ENCODE assay signal across 8 mouse cellular contexts in the genomic region with DNA sequence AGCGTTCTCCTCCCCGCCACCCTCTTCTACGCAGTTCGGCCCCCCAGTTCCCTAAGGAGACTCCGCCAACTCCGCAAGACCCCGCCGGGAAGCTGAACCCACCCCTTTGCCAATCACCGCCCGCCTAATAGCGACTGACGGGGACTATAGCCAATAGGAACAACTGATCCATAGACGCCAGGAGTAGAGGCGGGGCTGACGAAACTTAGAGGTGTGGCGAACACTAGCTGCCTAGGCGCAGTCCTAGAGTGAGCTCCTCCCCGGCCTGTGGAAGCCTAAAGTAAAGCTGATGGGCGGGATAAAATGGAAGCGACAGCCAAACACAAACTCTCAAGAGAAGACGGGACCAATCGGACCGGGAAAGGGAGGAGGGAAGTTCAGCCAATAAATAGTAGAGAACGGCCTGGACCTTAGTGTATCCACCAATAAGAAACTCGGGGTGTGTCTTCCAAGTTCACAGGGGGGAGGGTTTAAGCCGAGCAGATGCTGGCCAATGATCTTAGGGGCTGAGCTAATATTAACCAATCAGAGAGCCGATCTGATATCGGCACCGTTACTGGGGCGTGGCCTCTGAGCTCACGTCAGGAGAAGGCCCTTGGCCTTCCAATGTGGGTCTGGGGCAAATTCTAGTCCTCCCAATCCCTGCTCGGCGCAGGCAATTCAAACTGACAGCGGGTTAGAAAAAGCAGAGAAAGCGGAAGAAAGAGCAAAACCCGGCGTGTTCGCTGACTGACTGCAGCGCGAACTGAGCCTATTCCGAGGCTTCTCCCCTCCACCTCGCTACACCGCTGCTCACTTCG. TPM values are rescaled to one million over a fixed set of nuclear protein-coding genes. Genes with fewer than 3 reads are reported as not detected.
A peak's percentile ranks its signal among the peaks of the same experiment; 100 is the strongest.
DNase-seq lines count a peak whose midpoint lies in the region; ATAC-seq and TF ChIP-seq lines count a peak whose summit lies in the region.

A gene (minus strand): TSS at position 72 of the 800 bp plus-strand sequence.
A gene (plus strand): TSS at position 623 of the 800 bp plus-strand sequence.

- peak; percentile 96 for ATAC-seq in kidney, embryonic 14.5 days (ENCODE audit: low FRiP score, low TSS enrichment)
- ATAC-seq in limb, embryonic 15.5 days (ENCODE audit: insufficient number of reproducible peaks, low FRiP score, low TSS enrichment, low read depth): peak; percentile 98

- H3K36me3 ChIP-seq in kidney, embryonic 14.5 days (ENCODE audit: control insufficient read depth, insufficient read depth, low read length): no peaks in the 10 kb centered on the region
- no peaks in the 10 kb centered on the region for H3K36me3 ChIP-seq in limb, embryonic 15.5 days

- H3K4me2 ChIP-seq in kidney, embryonic 14.5 days (replicated peaks; ENCODE audit: low read depth, low read length): peak within 1 kb of the TSS; percentile 91
- H3K4me2 ChIP-seq in limb, embryonic 15.5 days: peak within 1 kb of the TSS; percentile 96

- peaks cover 27% of the 10 kb centered on the region for H3K4me1 ChIP-seq in bone marrow macrophage, adult 2 months (ENCODE audit: control insufficient read depth, insufficient read depth, low read length)
- peaks cover 8% of the 10 kb centered on the region for H3K4me1 ChIP-seq in embryonic fibroblast, embryonic 13.5 days (ENCODE audit: control insufficient read depth, insufficient read depth, low read length)
- H3K4me1 ChIP-seq in kidney, embryonic 14.5 days (ENCODE audit: control insufficient read depth, insufficient read depth, low read length): peaks cover 41% of the 10 kb centered on the region
- peaks cover 31% of the 10 kb centered on the region for H3K4me1 ChIP-seq in limb, embryonic 15.5 days

- H3K27ac ChIP-seq in bone marrow macrophage, adult 2 months (ENCODE audit: insufficient read depth, low read depth, low read length): peak within 1 kb of the TSS; percentile 92
- H3K27ac ChIP-seq in embryonic fibroblast, embryonic 13.5 days (ENCODE audit: insufficient read depth, low read length): peak within 1 kb of the TSS; percentile 82
- H3K27ac ChIP-seq in kidney, embryonic 14.5 days (ENCODE audit: low read depth, low read length): peak within 1 kb of the TSS; percentile 95
- peak within 1 kb of the TSS; percentile 98 for H3K27ac ChIP-seq in limb, embryonic 15.5 days

- H3K27me3 ChIP-seq in kidney, embryonic 14.5 days (ENCODE audit: control insufficient read depth, insufficient read depth, low read length): no peaks in the 10 kb centered on the region
- no peaks in the 10 kb centered on the region for H3K27me3 ChIP-seq in limb, embryonic 15.5 days

- peak; percentile 100 for DNase-seq in A20 (ENCODE audit: low read depth, low spot score)
- peak; percentile 99 to 100 for DNase-seq in heart, adult 9 months (ENCODE audit: low spot score in 2 of 2)
- peak; percentile 94 to 98 for DNase-seq in monocyte, adult 2 months (ENCODE audit: low read depth in 1 of 2, low spot score in 2 of 2)
- peak; percentile 98 to 99 for DNase-seq in spleen, postnatal 36 days (ENCODE audit: low spot score in 2 of 2)

- 0 out of 2 replicates have a peak, but pooled peaks have one; percentile 54 for TF ChIP-seq POLR2A in bone marrow macrophage, adult 2 months (IDR thresholded peaks at IDR 0.05; ENCODE audit: borderline replicate concordance, low read depth, low read length)
- TF ChIP-seq POLR2A in embryonic fibroblast, embryonic 13.5 days (IDR thresholded peaks at IDR 0.05; ENCODE audit: low read depth, low read length): peak; percentile 96

- H3K9me3 ChIP-seq in kidney, embryonic 14.5 days (ENCODE audit: control insufficient read depth, low read length): no peaks in the 10 kb centered on the region
- no peaks in the 10 kb centered on the region for H3K9me3 ChIP-seq in limb, embryonic 15.5 days

- TF ChIP-seq CTCF in bone marrow macrophage, adult 2 months (IDR thresholded peaks at IDR 0.05; ENCODE audit: low read depth, low read length): no peak
- no peak for TF ChIP-seq CTCF in embryonic fibroblast, embryonic 13.5 days (IDR thresholded peaks at IDR 0.05; ENCODE audit: borderline replicate concordance, insufficient read depth, low read length)

- H3K9ac ChIP-seq in kidney, embryonic 14.5 days (ENCODE audit: low read depth, low read length): peak within 1 kb of the TSS; percentile 83
- peak within 1 kb of the TSS; percentile 78 for H3K9ac ChIP-seq in limb, embryonic 15.5 days

- WGBS in kidney, embryonic 14.5 days: under 1% methylated on average over 44 of the region's 44 CpGs
- under 1% methylated on average over 43 of the region's 44 CpGs for WGBS in limb, embryonic 15.5 days

- peak within 1 kb of the TSS; percentile 84 for H3K4me3 ChIP-seq in bone marrow macrophage, adult 2 months (ENCODE audit: insufficient read depth, low read length)
- H3K4me3 ChIP-seq in embryonic fibroblast, embryonic 13.5 days (ENCODE audit: insufficient read depth, low read length): peak within 1 kb of the TSS; percentile 95
- peak within 1 kb of the TSS; percentile 78 for H3K4me3 ChIP-seq in kidney, embryonic 14.5 days (ENCODE audit: low read length)
- H3K4me3 ChIP-seq in limb, embryonic 15.5 days: peak within 1 kb of the TSS; percentile 87

RNA-seq across cellular contexts. Expression of the first gene that starts in this region (rescaled TPM):
- polyA plus RNA-seq in bone marrow macrophage, adult 2 months (2012; ENCODE audit: insufficient read depth, insufficient read length, missing spikeins): 173 and 188 TPM in 2 replicates
- polyA plus RNA-seq in embryonic fibroblast, embryonic 13.5 days (2011; ENCODE audit: insufficient read length, low read depth, missing spikeins): 52.8 and 66.6 TPM in 2 replicates
- polyA plus RNA-seq in kidney, embryonic 14.5 days (2014; fragmentation: Nextera tagmentation; extraction: Ambion mirVana): 13.2 and 20.8 TPM in 2 replicates
- 17.0 and 18.6 TPM in 2 replicates for polyA plus RNA-seq in limb, embryonic 15.5 days (2015; fragmentation: Nextera tagmentation; extraction: Ambion mirVana)

RNA-seq across cellular contexts. Expression of the second gene that starts in this region (rescaled TPM):
- 3.0 and 4.2 TPM in 2 replicates for polyA plus RNA-seq in bone marrow macrophage, adult 2 months (2012; ENCODE audit: insufficient read depth, insufficient read length, missing spikeins)
- polyA plus RNA-seq in embryonic fibroblast, embryonic 13.5 days (2011; ENCODE audit: insufficient read length, low read depth, missing spikeins): 1.8 and 2.3 TPM in 2 replicates
- polyA plus RNA-seq in kidney, embryonic 14.5 days (2014; fragmentation: Nextera tagmentation; extraction: Ambion mirVana): 2.7 and 3.3 TPM in 2 replicates
- polyA plus RNA-seq in limb, embryonic 15.5 days (2015; fragmentation: Nextera tagmentation; extraction: Ambion mirVana): 2.4 TPM in 2 replicates

Comparison
In these comparisons a context has a peak if more than half of its experiments do, and no peak if none do; other contexts are left out.
1. Peak in every context shown above with its lines: DNase-seq, ATAC-seq, H3K4me3 ChIP-seq and H3K27ac ChIP-seq.